Comparison of ENCODE assay signal across 9 mouse cellular contexts in the genomic region with DNA sequence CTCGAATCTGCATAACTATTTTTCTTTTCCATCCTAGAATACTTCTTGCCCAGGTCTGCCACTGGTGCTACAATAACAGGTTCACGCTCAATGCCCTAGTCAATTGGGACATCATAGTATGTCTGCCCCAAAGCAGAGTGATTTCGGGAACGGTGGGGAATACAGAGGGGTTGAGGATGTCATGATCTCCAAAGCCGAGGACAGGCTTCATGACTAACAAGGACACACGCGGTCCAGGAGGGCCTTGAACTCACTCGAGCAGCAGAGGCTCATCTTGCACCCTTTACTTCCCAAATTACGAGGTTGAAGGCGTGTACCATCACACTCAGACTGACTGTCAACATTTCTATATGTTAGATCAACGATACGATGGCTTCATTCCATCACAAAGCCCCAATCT. TPM values are rescaled to one million over a fixed set of nuclear protein-coding genes. Genes with fewer than 3 reads are reported as not detected.
DNase-seq lines count a peak whose midpoint lies in the region; ATAC-seq and TF ChIP-seq lines count a peak whose summit lies in the region.
"Had no signal": no experiment of that assay in that cellular context is flagged by ENCODE, and none has a peak within 500 bp of the region (broad histone marks: within the 10 kb centered on the region; RNA-seq: fewer than 3 reads in every experiment).

No protein-coding gene starts in this region.

- H3K9me3 ChIP-seq in lung, embryonic 14.5 days (ENCODE audit: low read depth, low read length), result no peaks in the 10 kb centered on the region
- no peaks in the 10 kb centered on the region for H3K9me3 ChIP-seq in intestine, postnatal 0 days (ENCODE audit: control insufficient read depth)
- H3K9me3 ChIP-seq in stomach, embryonic 16.5 days (replicated peaks; ENCODE audit: control insufficient read depth, low read length), result no peaks in the 10 kb centered on the region
- H3K9me3 ChIP-seq: liver, embryonic 13.5 days had no signal

- H3K4me1 ChIP-seq in lung, embryonic 14.5 days (ENCODE audit: insufficient read depth), result 0 out of 2 replicates have a peak, but pooled peaks cover 3% of the 10 kb centered on the region
- no peaks in the 10 kb centered on the region for H3K4me1 ChIP-seq in intestine, postnatal 0 days (replicated peaks; ENCODE audit: control insufficient read depth, insufficient read depth, low read length)
- H3K4me1 ChIP-seq in stomach, embryonic 16.5 days (ENCODE audit: control insufficient read depth, insufficient read depth, low read length), result peaks cover 6% of the 10 kb centered on the region

- H3K9ac ChIP-seq in lung, embryonic 14.5 days, result no peak overlapping the region
- no peak overlapping the region for H3K9ac ChIP-seq in intestine, postnatal 0 days (ENCODE audit: low read depth, low read length)
- H3K9ac ChIP-seq in stomach, embryonic 16.5 days (ENCODE audit: low read length), result no peak overlapping the region

- peaks cover 19% of the 10 kb centered on the region for H3K36me3 ChIP-seq in lung, embryonic 14.5 days (ENCODE audit: insufficient read depth)
- no peaks in the 10 kb centered on the region; the same call in 1 of the 2 replicates for H3K36me3 ChIP-seq in intestine, postnatal 0 days (ENCODE audit: control insufficient read depth, insufficient read depth)
- H3K36me3 ChIP-seq in stomach, embryonic 16.5 days (ENCODE audit: control insufficient read depth, insufficient read depth, low read length), result peaks cover 5% of the 10 kb centered on the region; the same call in 1 of the 2 replicates

- no peaks in the 10 kb centered on the region for H3K27me3 ChIP-seq in lung, embryonic 14.5 days (ENCODE audit: insufficient read depth, low read length)
- no peaks in the 10 kb centered on the region for H3K27me3 ChIP-seq in intestine, postnatal 0 days (replicated peaks; ENCODE audit: control insufficient read depth, insufficient read depth, low read length)
- H3K27me3 ChIP-seq in stomach, embryonic 16.5 days (ENCODE audit: control insufficient read depth, insufficient read depth, low read length), result no peaks in the 10 kb centered on the region

- intact Hi-C loops in heart, postnatal 25 days (cut with DNase I), result loop anchor here (1.0 to 2.0 kb wide), 3 partner anchors 36 to 83 kb away; partner anchors contain the start of gene Trappc3

- ATAC-seq in lung, embryonic 14.5 days (ENCODE audit: insufficient read depth), result peak; percentile 10; the same call in 1 of the 2 replicates
- no peak for ATAC-seq in intestine, postnatal 0 days
- ATAC-seq in stomach, embryonic 16.5 days (ENCODE audit: insufficient read depth, low FRiP score), result no peak
- ATAC-seq in frontal cortex, adult (ENCODE audit: low TSS enrichment), result no peak

- H3K4me3 ChIP-seq in lung, embryonic 14.5 days (ENCODE audit: low read depth, low read length), result no peak overlapping the region
- no peak overlapping the region; the same call in 1 of the 2 replicates for H3K4me3 ChIP-seq in intestine, postnatal 0 days (ENCODE audit: low read depth, low read length)
- H3K4me3 ChIP-seq in stomach, embryonic 16.5 days (replicated peaks; ENCODE audit: low read length), result no peak overlapping the region

- no peak for TF ChIP-seq CTCF in lung, embryonic 14.5 days (IDR thresholded peaks at IDR 0.05; ENCODE audit: low read depth)
- TF ChIP-seq CTCF in intestine, postnatal 0 days (IDR thresholded peaks at IDR 0.05; ENCODE audit: low read depth), result no peak

- WGBS in lung, embryonic 14.5 days, result 53% methylated on average over 12 of the region's 12 CpGs
- 52% methylated on average over 12 of the region's 12 CpGs for WGBS in intestine, postnatal 0 days
- 50% methylated on average over 12 of the region's 12 CpGs for WGBS in stomach, embryonic 16.5 days

- peak overlapping the region; percentile 61 for H3K4me2 ChIP-seq in lung, embryonic 14.5 days
- peak overlapping the region; percentile 70 for H3K4me2 ChIP-seq in intestine, postnatal 0 days (replicated peaks; ENCODE audit: low read depth)
- peak overlapping the region; percentile 74; the same call in 1 of the 2 replicates for H3K4me2 ChIP-seq in stomach, embryonic 16.5 days (ENCODE audit: low read depth, low read length)

- DNase-seq in heart, adult 11 months, result peak; percentile 90
- DNase-seq in heart, postnatal 25 days (ENCODE audit: low spot score), result no peak
- no peak for DNase-seq in lung, embryonic 14.5 days
- DNase-seq in lung, postnatal 10 days, result no peak
- DNase-seq in right cerebral cortex, adult 2 months (ENCODE audit: low spot score in 2 of 2), result no peak

- no peak overlapping the region for H3K27ac ChIP-seq in lung, embryonic 14.5 days (ENCODE audit: low read depth)
- no peak overlapping the region for H3K27ac ChIP-seq in intestine, postnatal 0 days (ENCODE audit: low read depth, low read length)
- H3K27ac ChIP-seq in stomach, embryonic 16.5 days (ENCODE audit: low read length), result no peak overlapping the region
- H3K27ac ChIP-seq: liver, embryonic 13.5 days had no signal

RNA-seq across cellular contexts. Expression of gene Thrap3, which starts 24.1 kb away (rescaled TPM):
- 100 to 1,000 TPM; 108 to 111 TPM for total RNA-seq in heart, postnatal 25 days (2021)
- polyA plus RNA-seq in lung, embryonic 14.5 days (2014; fragmentation: Nextera tagmentation; extraction: Ambion mirVana), result 262 and 268 TPM in 2 replicates
- 56.7 and 67.5 TPM in 2 replicates for polyA plus RNA-seq in intestine, postnatal 0 days (2015; fragmentation: Nextera tagmentation; extraction: Ambion mirVana)
- polyA plus RNA-seq in stomach, embryonic 16.5 days (2015; fragmentation: Nextera tagmentation; extraction: Ambion mirVana), result 164 and 176 TPM in 2 replicates

RNA-seq across cellular contexts. Expression of gene Map7d1, which starts 29.5 kb away (rescaled TPM):
- 100 to 1,000 TPM; 255 to 285 TPM for total RNA-seq in heart, postnatal 25 days (2021)
- polyA plus RNA-seq in lung, embryonic 14.5 days (2014; fragmentation: Nextera tagmentation; extraction: Ambion mirVana), result 50.7 and 61.1 TPM in 2 replicates
- polyA plus RNA-seq in intestine, postnatal 0 days (2015; fragmentation: Nextera tagmentation; extraction: Ambion mirVana), result 11.7 and 12.2 TPM in 2 replicates
- 14.4 and 20.0 TPM in 2 replicates for polyA plus RNA-seq in stomach, embryonic 16.5 days (2015; fragmentation: Nextera tagmentation; extraction: Ambion mirVana)

RNA-seq across cellular contexts. Expression of gene Trappc3, which starts 35.5 kb away (rescaled TPM):
- 10 to 100 TPM; 43.2 to 47.1 TPM for total RNA-seq in heart, postnatal 25 days (2021)
- 26.7 and 28.9 TPM in 2 replicates for polyA plus RNA-seq in lung, embryonic 14.5 days (2014; fragmentation: Nextera tagmentation; extraction: Ambion mirVana)
- 115 and 126 TPM in 2 replicates for polyA plus RNA-seq in intestine, postnatal 0 days (2015; fragmentation: Nextera tagmentation; extraction: Ambion mirVana)
- 97.2 and 103 TPM in 2 replicates for polyA plus RNA-seq in stomach, embryonic 16.5 days (2015; fragmentation: Nextera tagmentation; extraction: Ambion mirVana)

RNA-seq across cellular contexts. Expression of gene Col8a2, which starts 60.0 kb away (rescaled TPM):
- total RNA-seq in heart, postnatal 25 days (2021), result under 1 TPM; 0.75 to 0.81 TPM
- polyA plus RNA-seq in lung, embryonic 14.5 days (2014; fragmentation: Nextera tagmentation; extraction: Ambion mirVana), result 4.0 and 5.2 TPM in 2 replicates
- 1.5 and 2.2 TPM in 2 replicates for polyA plus RNA-seq in intestine, postnatal 0 days (2015; fragmentation: Nextera tagmentation; extraction: Ambion mirVana)
- 7.6 and 11.1 TPM in 2 replicates for polyA plus RNA-seq in stomach, embryonic 16.5 days (2015; fragmentation: Nextera tagmentation; extraction: Ambion mirVana)
